Mouse (Mus musculus): ENCODE results near the gene Abce1. TPM values are rescaled to one million over a fixed set of nuclear protein-coding genes. Genes with fewer than 3 reads are reported as not detected.

Gene Abce1
- total and polyA plus RNA-seq, 3 experiments = 123 to 306 (median 202) TPM

DNA sequence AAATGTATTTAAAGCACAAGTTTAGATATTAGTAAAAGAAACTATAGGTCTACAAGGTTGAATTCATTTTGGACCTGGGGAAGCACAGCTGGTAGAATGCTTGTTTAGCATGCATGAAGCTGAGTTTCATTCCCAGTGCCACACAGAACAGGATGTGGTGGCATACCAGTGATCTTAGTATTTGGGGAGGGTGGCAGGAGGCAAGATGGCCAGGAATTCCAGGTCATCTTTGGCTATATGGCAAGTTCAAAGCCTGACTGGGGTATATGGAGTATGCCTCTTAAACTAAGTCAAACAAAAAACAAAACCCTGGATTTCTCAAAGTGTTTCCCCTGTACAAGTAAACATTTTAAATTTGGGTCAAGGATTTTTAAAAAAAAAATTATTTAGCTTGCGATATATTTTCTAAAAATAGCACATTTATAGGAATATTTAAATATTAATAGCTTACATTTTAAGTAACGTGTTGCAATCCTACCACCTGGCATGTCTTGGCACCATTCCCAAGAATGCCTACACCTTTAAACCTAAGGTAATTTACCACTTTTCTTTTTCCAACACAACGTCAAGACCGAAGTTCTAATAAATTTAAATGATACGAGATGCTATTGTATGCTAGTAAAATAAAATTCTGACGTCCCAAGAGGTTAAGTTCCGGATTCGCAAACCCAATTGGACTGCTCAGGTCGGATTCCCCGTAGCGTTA, 73.4 kb downstream of the Abce1 start:
- H3K4me1 ChIP-seq (ENCODE audit: control insufficient read depth in 1 of 2, insufficient read depth in 2 of 2) = peaks cover 3 to 18% of the 10 kb centered on the region in 2 experiments
- no peak overlapping the region for H3K27ac ChIP-seq (ENCODE audit: insufficient read depth, low read depth)
- no peaks in the 10 kb centered on the region for H3K9me3 ChIP-seq (replicated peaks; ENCODE audit: low read length)
- peaks cover under 1 to 5% of the 10 kb centered on the region in 2 experiments for H3K36me3 ChIP-seq (replicated peaks in 1 of 2; ENCODE audit: control insufficient read depth in 1 of 2, insufficient read depth in 1 of 2, low read length in 1 of 2)
- dilution Hi-C loops (cut with MboI; ENCODE audit: extremely low pct_ligation_motif_present, extremely low pct_unique_long_range_greater_than_20kb, low sequenced_read_pairs) = no loop called here
- H3K79me2 ChIP-seq (replicated peaks; ENCODE audit: control insufficient read depth, extremely low read depth, insufficient read depth, poor library complexity, severe bottlenecking) = peaks cover 36% of the 10 kb centered on the region
- H3K4me2 ChIP-seq (ENCODE audit: insufficient read depth, low read depth, poor library complexity, severe bottlenecking) = peak overlapping the region; percentile 85
- H3K4me3 ChIP-seq (replicated peaks in 1 of 3; ENCODE audit: low read depth in 2 of 3, low read length in 2 of 3, poor library complexity in 1 of 3) = peak overlapping the region; percentile 55 to 97 (median 69)
- TF ChIP-seq SIN3A (IDR thresholded peaks at IDR 0.05; ENCODE audit: low read length) (no peak), MAFK (IDR thresholded peaks at IDR 0.05; ENCODE audit: insufficient replicate concordance, low read length) (no peak), KAT2A (IDR thresholded peaks at IDR 0.05; ENCODE audit: insufficient replicate concordance, low read length) (no peak), HCFC1 (IDR thresholded peaks at IDR 0.05; ENCODE audit: low read depth, low read length) (no peak), CHD1 (IDR thresholded peaks at IDR 0.05; ENCODE audit: low read depth, low read length) (no peak), ZNF384 (IDR thresholded peaks at IDR 0.05; ENCODE audit: low read depth, low read length) (no peak), MEF2A (IDR thresholded peaks at IDR 0.05; ENCODE audit: borderline replicate concordance, low read depth, low read length) (no peak), IRF4 (IDR thresholded peaks at IDR 0.05; ENCODE audit: low read depth, low read length) (no peak), TBP (conservative IDR thresholded peaks at IDR 0.05; ENCODE audit: low read depth, low read length) (no peak), PAX5 (IDR thresholded peaks at IDR 0.05; ENCODE audit: low read length) (no peak), ZMIZ1 (IDR thresholded peaks at IDR 0.05; ENCODE audit: low read depth, low read length) (no peak), MXI1 (IDR thresholded peaks at IDR 0.05; ENCODE audit: low read depth, low read length) (no peak), ELF1 (IDR thresholded peaks at IDR 0.05; ENCODE audit: low read depth, low read length) (no peak), TCF12 (IDR thresholded peaks at IDR 0.05; ENCODE audit: low read depth, low read length) (no peak), POLR2A (IDR thresholded peaks at IDR 0.05; ENCODE audit: low read depth, low read length) (no peak), POLR2AphosphoS2 (IDR thresholded peaks at IDR 0.05; ENCODE audit: low read depth, low read length) (no peak), ZC3H11A (IDR thresholded peaks at IDR 0.05; ENCODE audit: low read depth, low read length) (no peak), JUND (conservative IDR thresholded peaks at IDR 0.05; ENCODE audit: low read depth, low read length) (no peak)
- no peak for DNase-seq (ENCODE audit: extremely low read depth)
- H3K9ac ChIP-seq (ENCODE audit: insufficient read depth, low read depth) = peak overlapping the region; percentile 75
- in situ Hi-C loops (cut with MboI; ENCODE audit: low pct_ligation_motif_present, low pct_unique_long_range_greater_than_20kb, low sequenced_read_pairs) = no loop called here
- no peaks in the 10 kb centered on the region for H3K27me3 ChIP-seq (replicated peaks)

- dilution Hi-C loops (cut with MboI; ENCODE audit: extremely low pct_ligation_motif_present, extremely low pct_unique_long_range_greater_than_20kb, low sequenced_read_pairs) = no loop called here
- TF ChIP-seq IRF4 (IDR thresholded peaks at IDR 0.05; ENCODE audit: low read depth, low read length) (no peak), ZKSCAN1 (IDR thresholded peaks at IDR 0.05; ENCODE audit: borderline replicate concordance, low read depth, low read length) (no peak), SMC3 (IDR thresholded peaks at IDR 0.05; ENCODE audit: low read depth, low read length) (no peak)
- Histone ChIP-seq H3K4me1 (ENCODE audit: control insufficient read depth in 1 of 2, insufficient read depth in 2 of 2) (peaks cover 2 to 11% of the 10 kb centered on the region in 2 experiments), H3K27me3 (replicated peaks) (no peaks in the 10 kb centered on the region), H3K36me3 (replicated peaks in 1 of 2; ENCODE audit: control insufficient read depth in 1 of 2, insufficient read depth in 1 of 2, low read length in 1 of 2) (peaks cover 0 to under 1% of the 10 kb centered on the region in 2 experiments), H3K4me2 (ENCODE audit: insufficient read depth, low read depth, poor library complexity, severe bottlenecking) (no peak overlapping the region), H3K9ac (ENCODE audit: insufficient read depth, low read depth) (no peak overlapping the region), H3K79me2 (replicated peaks; ENCODE audit: control insufficient read depth, extremely low read depth, insufficient read depth, poor library complexity, severe bottlenecking) (peaks cover 29% of the 10 kb centered on the region), H3K9me3 (replicated peaks; ENCODE audit: low read length) (no peaks in the 10 kb centered on the region), H3K27ac (ENCODE audit: insufficient read depth, low read depth) (no peak overlapping the region), H3K4me3 (replicated peaks in 1 of 3; ENCODE audit: low read depth in 2 of 3, low read length in 2 of 3, poor library complexity in 1 of 3) (no peak overlapping the region)
- in situ Hi-C loops (cut with MboI; ENCODE audit: low pct_ligation_motif_present, low pct_unique_long_range_greater_than_20kb, low sequenced_read_pairs) = no loop called here
- DNase-seq (ENCODE audit: extremely low read depth) = no peak
Measured at GRCm38 (mm10) chr8:79637237-79637636, 74.3 kb downstream of the Abce1 start.

Measured in CH12.LX (cell line).